Mouse (Mus musculus) fat pad, adult 2 months (tissue): ENCODE results near the gene Snap23.

Experiments used
- DNase-seq: peaks from one replicate; pipeline ENCODE4 v3.0.0-alpha.2; 2011; ENCODE audit warnings: low read depth, low spot score; ENCODE audit errors: extremely low read depth

Gene Snap23

DNA sequence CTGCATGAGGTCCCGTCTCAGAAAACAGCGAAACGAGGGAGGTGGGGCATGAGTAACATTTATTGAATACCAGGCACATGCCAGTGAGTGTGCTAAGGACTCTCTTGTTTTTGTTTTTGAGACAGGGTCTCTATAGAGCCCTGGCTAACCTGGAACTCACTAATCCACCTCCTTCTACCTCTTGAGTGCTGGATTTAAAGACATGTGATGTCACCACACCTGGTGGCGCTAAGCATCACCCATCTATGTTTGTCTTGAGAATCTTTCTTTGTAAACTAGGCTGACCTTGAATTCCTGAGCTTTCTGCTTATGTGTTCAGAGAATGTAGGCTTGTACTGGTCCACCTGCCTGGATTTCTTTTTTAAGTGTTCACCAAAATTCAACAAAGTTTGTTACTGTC, 10.3 kb downstream of the Snap23 start:
- DNase-seq = no peak

GRCm38 (mm10) chr2:120578286-120578685, 10.8 kb downstream of the Snap23 start:
- no peak for DNase-seq

GRCm38 (mm10) chr2:120589759-120590158, 22.3 kb downstream of the Snap23 start:
- no peak for DNase-seq

- DNase-seq = no peak
Observed at GRCm38 (mm10) chr2:120592227-120592626, 24.8 kb downstream of the Snap23 start.

- peak; percentile 51 for DNase-seq
Observed at GRCm38 (mm10) chr2:120597734-120598133, 30.3 kb downstream of the Snap23 start.

DNA sequence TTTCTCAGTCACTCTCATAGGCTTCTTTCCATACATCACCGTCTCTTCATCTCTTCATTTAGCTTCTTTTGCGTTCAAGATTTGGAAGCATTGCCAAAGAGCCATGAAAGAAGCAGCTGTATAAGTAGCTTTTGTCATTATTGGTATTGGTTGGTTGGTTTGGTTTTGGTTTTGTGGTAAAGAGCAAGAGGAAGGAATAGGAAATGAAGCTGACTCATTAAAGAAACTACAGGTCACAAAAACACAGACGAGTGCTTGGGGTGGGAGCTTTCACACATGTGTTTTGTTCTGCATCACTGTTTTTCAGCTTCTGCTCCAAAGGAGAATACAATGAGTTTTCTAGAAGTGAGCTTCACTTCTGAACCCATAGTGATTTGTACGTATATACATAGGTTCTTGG, 32.0 kb downstream of the Snap23 start:
- DNase-seq = no peak

GRCm38 (mm10) chr2:120606021-120606690, 38.7 kb downstream of the Snap23 start:
- DNase-seq = no peak

DNA sequence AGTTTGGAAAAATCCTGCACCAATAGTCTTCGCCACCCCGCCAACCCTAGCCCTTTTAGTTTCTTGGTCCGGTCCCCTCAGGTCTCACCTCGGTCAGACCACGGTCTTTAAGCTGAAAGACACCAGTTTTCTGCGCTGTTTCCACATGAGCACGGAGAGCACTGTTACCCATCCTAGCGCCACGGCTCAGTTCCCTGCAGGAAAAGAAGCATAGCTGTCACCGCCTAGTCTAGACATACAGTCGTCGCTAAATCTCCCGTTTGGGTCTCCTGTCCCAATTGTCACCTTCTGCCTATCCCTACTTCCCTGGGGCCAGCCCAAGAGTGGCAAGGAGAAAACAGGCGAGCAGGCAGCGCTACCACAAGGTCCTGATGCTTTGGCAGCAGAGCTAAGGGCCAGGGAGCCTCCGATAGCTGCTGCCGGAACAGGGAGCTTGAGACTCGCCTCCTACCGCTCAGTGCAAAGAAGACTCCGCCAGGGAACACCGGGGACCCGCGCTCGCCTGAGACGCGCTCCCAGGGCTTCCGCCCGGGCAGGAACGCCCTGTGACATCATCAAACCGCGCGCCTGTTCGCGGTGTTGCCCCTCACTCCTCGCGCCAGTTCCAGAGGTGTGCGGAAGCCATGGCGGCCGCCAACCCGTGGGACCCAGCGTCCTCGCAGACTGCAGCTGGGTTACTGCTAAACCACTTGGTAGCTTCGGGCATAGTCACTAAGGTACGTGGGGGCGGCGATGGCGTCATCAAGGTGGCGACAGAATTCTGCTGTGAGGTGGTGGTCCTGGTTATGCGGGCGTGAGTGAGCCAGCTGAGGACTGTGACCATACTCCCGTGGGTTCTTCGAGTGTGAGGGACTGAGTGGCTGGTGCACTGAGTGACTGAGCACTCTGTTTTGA, 41.6 kb downstream of the Snap23 start, which contains the start of the genes Haus2 and Lrrc57:
Gene Haus2, plus strand, starts transcription at position 554 of the 894 bp plus-strand sequence.
Gene Lrrc57, minus strand, starts transcription at position 691 of the 894 bp plus-strand sequence.
- no peak for DNase-seq

DNA sequence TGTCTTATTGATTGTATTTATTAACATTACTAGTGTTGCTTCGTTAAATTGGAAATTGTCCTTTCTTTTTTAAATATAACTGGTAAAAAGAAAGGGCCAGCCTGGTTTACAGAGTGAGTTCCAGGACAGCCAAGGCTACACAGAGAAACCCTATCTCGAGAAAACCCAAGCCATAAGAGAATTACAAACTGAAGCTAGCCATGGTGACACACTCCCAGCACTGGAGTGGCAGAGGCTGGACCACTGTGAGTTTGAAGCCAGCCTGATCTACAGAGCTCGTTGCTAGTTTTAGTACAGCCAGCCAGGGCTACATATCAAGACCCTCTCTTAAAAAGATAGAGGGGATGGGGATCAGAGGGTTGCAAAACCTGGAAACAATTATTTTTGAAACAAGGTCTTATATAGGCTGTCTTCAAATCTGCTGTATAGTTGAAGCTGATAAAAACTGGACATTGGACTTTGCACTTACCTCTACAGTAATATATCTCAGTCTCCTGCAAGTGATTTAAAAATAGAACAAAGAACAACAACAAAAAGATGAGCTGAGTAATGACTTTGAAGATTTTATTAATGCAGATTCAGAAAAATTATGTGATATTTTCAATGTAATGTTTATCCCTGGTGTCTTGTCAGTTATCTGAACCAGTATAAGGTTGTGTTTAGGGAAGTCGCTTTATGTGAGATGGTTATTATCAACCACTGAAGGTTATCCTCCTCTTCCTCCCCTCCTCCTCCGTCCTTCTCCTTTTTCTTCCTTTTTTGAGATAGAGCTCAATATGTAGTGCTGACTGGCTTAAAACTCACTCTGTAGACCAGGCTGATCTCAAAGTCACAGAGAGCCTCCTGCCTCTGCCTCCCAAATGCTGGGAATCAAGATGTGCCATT, 49.0 kb downstream of the Snap23 start:
- DNase-seq = no peak

- DNase-seq = no peak
Observed at GRCm38 (mm10) chr2:120619538-120619937, 52.1 kb downstream of the Snap23 start.

GRCm38 (mm10) chr2:120622920-120623319, 55.4 kb downstream of the Snap23 start:
- DNase-seq = no peak

GRCm38 (mm10) chr2:120628076-120628865, 60.8 kb downstream of the Snap23 start:
- DNase-seq = no peak

GRCm38 (mm10) chr2:120628886-120629735, 61.6 kb downstream of the Snap23 start, which contains the start of gene Stard9:
Stard9 (plus strand) TSS chr2:120629121.
- peak; percentile 72 for DNase-seq

DNA sequence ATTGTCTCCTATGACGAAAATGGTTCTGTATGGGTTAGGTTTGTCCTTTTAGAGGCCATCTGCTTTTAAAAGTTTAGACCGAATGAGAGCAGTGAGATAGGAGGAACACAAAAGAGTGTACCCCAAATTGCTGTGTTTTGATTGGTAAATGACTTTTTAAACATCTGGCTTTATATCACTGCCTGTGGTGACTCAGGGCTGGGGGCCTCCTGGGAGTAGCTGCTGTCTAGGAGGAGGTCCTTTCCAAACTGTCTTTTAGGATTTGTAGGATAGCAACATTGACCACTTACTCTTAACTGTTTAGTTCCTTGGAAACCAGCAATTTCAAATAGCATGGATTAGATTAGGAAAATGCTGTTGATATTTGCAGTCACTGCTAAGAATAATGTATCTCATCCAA, 62.8 kb downstream of the Snap23 start:
- no peak for DNase-seq

DNA sequence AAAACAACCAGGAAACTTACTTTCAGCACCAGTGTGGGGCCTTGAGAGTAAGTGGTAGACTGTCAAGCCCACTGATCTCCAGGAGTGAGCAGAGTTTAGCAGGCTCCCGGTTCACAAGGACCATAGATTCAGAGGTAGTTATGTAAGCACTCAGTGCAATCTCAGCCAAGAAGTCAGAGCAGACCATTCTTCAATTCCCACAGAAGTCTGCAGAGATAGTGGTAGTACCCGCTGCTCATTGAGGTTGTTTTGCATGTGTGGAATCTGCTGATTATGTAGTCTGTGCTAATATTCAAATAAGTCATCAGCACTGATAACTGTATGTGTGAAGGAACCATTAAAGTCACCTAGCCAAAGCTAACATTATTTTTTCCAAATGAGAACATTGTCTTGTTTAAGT, 63.2 kb downstream of the Snap23 start:
- no peak for DNase-seq

DNA sequence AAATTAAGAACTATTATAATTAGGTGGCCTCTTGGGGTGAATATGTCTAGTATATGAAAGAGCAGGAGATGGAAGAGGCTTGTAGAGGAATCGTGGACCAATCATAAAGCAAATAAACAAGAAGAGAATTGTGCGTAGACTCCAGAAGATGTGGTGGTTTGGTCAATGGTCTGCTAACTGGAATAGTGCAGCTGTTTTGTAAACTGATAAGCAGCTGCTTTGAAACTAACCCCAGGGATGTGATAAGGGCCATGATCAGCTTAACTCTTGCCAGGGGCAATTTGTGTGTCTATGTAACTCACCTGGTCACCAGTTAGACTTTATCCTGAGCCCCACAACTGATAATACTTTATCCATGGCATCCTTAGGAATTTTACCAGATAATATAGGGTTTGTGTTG, 64.0 kb downstream of the Snap23 start:
- no peak for DNase-seq

- DNase-seq = no peak
Observed at GRCm38 (mm10) chr2:120631957-120632356, 64.5 kb downstream of the Snap23 start.

GRCm38 (mm10) chr2:120640835-120641234, 73.4 kb downstream of the Snap23 start:
- no peak for DNase-seq

DNA sequence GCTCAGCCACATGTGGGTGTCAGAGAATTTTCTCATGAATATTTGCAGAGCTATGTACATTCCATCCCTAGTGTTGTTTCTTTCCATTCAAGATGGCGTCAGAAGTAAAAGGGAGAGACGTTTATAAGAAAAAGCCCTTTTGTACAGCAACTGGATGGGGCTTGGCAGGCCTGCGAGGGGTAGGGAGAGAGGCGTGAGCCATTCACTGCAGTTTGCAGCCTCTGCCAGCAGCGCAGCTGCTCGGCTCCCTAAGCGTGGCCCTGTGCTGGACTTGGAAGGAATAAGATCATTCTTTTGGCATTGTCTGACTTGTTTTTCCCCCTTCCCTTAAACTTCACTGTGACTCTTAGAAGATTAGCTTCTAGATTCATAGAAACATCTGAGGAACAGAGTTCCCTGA, 76.4 kb downstream of the Snap23 start:
- DNase-seq = no peak
